Mouse (Mus musculus): ENCODE measurements around the gene Cx3cr1.

- no peak for TF ChIP-seq POLR2AphosphoS2 (IDR thresholded peaks at IDR 0.05; ENCODE audit: insufficient read length, low read depth)
- TF ChIP-seq POLR2A (IDR thresholded peaks at IDR 0.05; ENCODE audit: insufficient read length, low read depth) = no peak
- no peak for TF ChIP-seq TCF12 (IDR thresholded peaks at IDR 0.05; ENCODE audit: insufficient read depth, poor library complexity, severe bottlenecking)
- no peak for TF ChIP-seq MAX (IDR thresholded peaks at IDR 0.05; ENCODE audit: low read depth)
- TF ChIP-seq USF1 (IDR thresholded peaks at IDR 0.05; ENCODE audit: low read depth) = no peak
- TF ChIP-seq MYOG (IDR thresholded peaks at IDR 0.05; ENCODE audit: control insufficient read depth in 1 of 3, insufficient read depth in 1 of 3, insufficient read length in 2 of 3, low read depth in 2 of 3) = no peak
Measured at GRCm38 (mm10) chr9:120095886-120096285, 26.2 kb upstream of the Cx3cr1 start.
